Mouse (Mus musculus) forebrain, embryonic 16.5 days (tissue): ENCODE measurements at regions not wholly inside any gene's neighbourhood (a gene's known extent, or its start where the extent isn't known, plus 50 kb on each side); places are given as distances from the start of the nearest gene placed in this dataset.
A peak's percentile ranks its signal among the peaks of the same experiment; 100 is the strongest.

ENCODE experiments used
- ATAC-seq: fragments of 200-750 bp; cut with Nextera tagmentation; 2 replicates; pipeline ENCODE4 v1.8.0; 2017; ENCODE audit warnings: mild to moderate bottlenecking, moderate library complexity
- H3K27ac ChIP-seq: fragments of 300-500 bp; sonication (generic); 2 replicates; pipeline ENCODE4 v1.5.1; 2014; ENCODE audit warnings: low read length, control low read depth
- H3K27me3 ChIP-seq: fragments of 300-500 bp; sonication (generic); replicated peaks from 2 replicates; pipeline ENCODE4 v1.6.1; 2014; ENCODE audit warnings: low read length; ENCODE audit not compliant: control insufficient read depth, insufficient read depth
- H3K36me3 ChIP-seq: fragments of 300-500 bp; sonication (generic); 2 replicates; pipeline ENCODE4 v1.6.1; 2014; ENCODE audit not compliant: control insufficient read depth, insufficient read depth
- H3K4me1 ChIP-seq: fragments of 300-500 bp; sonication (generic); replicated peaks from 2 replicates; pipeline ENCODE4 v1.6.1; 2014; ENCODE audit warnings: low read length; ENCODE audit not compliant: control insufficient read depth, insufficient read depth
- H3K4me2 ChIP-seq: fragments of 300-500 bp; sonication (generic); 2 replicates; pipeline ENCODE4 v1.6.1; 2014; ENCODE audit warnings: mild to moderate bottlenecking, low read length, control low read depth
- H3K4me3 ChIP-seq: fragments of 300-500 bp; sonication (generic); replicated peaks from 2 replicates; pipeline ENCODE4 v1.5.1; 2014; ENCODE audit warnings: mild to moderate bottlenecking, low read length, control low read depth
- H3K9ac ChIP-seq: fragments of 300-500 bp; sonication (generic); replicated peaks from 2 replicates; pipeline ENCODE4 v1.6.1; 2014; ENCODE audit warnings: low read depth, low read length, control low read depth
- H3K9me3 ChIP-seq: fragments of 300-500 bp; sonication (generic); 2 replicates; pipeline ENCODE4 v1.6.1; 2016; ENCODE audit warnings: low read length; ENCODE audit not compliant: control insufficient read depth
- WGBS: fragments of 180-500 bp; shearing (Covaris S2); extraction: QIAGEN DNeasy Blood & Tissue Kit; methylation state at CpG from one replicate; pipeline ENCODE4 v1.1.7; 2014; 5-methylcytosine and 5-hydroxymethylcytosine counted together

GRCm38 (mm10) chr9:118204456-118204855 lies 54.5 kb upstream of the Cmc1 start:
- Histone ChIP-seq H3K9me3 (no peaks in the 10 kb centered on the region), H3K9ac (no peak overlapping the region), H3K27ac (no peak overlapping the region), H3K4me1 (no peaks in the 10 kb centered on the region), H3K27me3 (no peaks in the 10 kb centered on the region), H3K36me3 (no peaks in the 10 kb centered on the region), H3K4me2 (no peak overlapping the region), H3K4me3 (no peak overlapping the region)
- WGBS, result 92% methylated on average over 9 of the region's 9 CpGs
- ATAC-seq, result no peak

GRCm38 (mm10) chr9:118206483-118206882 lies 56.5 kb upstream of the Cmc1 start:
- H3K27ac ChIP-seq, result no peak overlapping the region
- no peaks in the 10 kb centered on the region for H3K4me1 ChIP-seq
- no peak overlapping the region for H3K4me2 ChIP-seq
- no peaks in the 10 kb centered on the region for H3K36me3 ChIP-seq
- no peak overlapping the region for H3K9ac ChIP-seq
- no peaks in the 10 kb centered on the region for H3K27me3 ChIP-seq
- 92% methylated on average over 7 of the region's 7 CpGs for WGBS
- no peak for ATAC-seq
- no peaks in the 10 kb centered on the region for H3K9me3 ChIP-seq
- H3K4me3 ChIP-seq, result no peak overlapping the region

GRCm38 (mm10) chr9:118219696-118220095 lies 69.7 kb upstream of the Cmc1 start:
- Histone ChIP-seq H3K4me1 (0 out of 2 replicates have a peak, but pooled peaks cover 2% of the 10 kb centered on the region), H3K9ac (no peak overlapping the region), H3K4me3 (no peak overlapping the region), H3K9me3 (peaks cover 4% of the 10 kb centered on the region; the same call in 1 of the 2 replicates), H3K27ac (no peak overlapping the region), H3K36me3 (no peaks in the 10 kb centered on the region), H3K4me2 (no peak overlapping the region), H3K27me3 (no peaks in the 10 kb centered on the region)
- ATAC-seq, result no peak
- WGBS, result 95% methylated on average over 5 of the region's 5 CpGs

GRCm38 (mm10) chr9:118221186-118221585 lies 71.2 kb upstream of the Cmc1 start:
- H3K4me1 ChIP-seq, result 0 out of 2 replicates have a peak, but pooled peaks cover 2% of the 10 kb centered on the region
- H3K4me3 ChIP-seq, result no peak overlapping the region
- no peak overlapping the region for H3K4me2 ChIP-seq
- no peaks in the 10 kb centered on the region for H3K9me3 ChIP-seq
- no peaks in the 10 kb centered on the region for H3K27me3 ChIP-seq
- ATAC-seq, result no peak
- no peak overlapping the region for H3K27ac ChIP-seq
- 84% methylated on average over 14 of the region's 14 CpGs for WGBS
- H3K9ac ChIP-seq, result no peak overlapping the region
- no peaks in the 10 kb centered on the region for H3K36me3 ChIP-seq

DNA sequence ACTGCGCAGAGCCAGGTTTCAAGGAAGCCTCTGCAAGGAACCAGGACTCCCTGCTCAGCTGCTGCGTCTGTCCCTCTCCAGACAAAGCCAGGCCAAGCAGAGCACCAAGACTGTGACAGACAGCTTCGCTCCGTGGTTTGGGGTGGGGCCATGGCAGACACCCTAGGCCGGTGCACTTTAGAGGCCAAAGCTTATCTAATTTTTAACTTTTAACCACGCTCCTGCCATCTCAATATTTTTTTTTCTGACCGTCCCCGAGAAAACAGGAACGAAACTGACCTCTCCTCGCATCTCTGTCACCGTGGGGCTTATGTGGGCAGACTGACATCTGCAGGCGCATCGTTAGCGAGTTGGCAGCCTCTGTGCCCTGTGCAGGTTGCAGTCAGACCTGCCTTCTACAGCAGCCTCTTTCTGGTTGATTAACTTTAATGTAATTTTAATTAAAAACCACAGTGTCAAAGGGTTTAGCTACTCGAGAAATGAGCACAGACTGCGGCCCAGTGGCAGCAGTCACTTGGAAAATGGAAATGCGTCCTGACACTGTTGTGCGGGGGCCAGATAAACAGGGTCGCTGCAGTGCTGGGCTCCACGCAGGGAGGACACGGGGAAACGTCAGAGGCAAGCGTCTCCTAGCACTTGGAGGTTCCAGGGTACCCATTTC lies 77.6 kb upstream of the Cmc1 start:
- 28% methylated on average over 23 of the region's 23 CpGs for WGBS
- Histone ChIP-seq H3K4me2 (peak overlapping the region; percentile 5; the same call in 1 of the 2 replicates), H3K9ac (no peak overlapping the region), H3K4me3 (no peak overlapping the region), H3K27me3 (no peaks in the 10 kb centered on the region), H3K27ac (peak overlapping the region; percentile 62), H3K9me3 (no peaks in the 10 kb centered on the region), H3K36me3 (no peaks in the 10 kb centered on the region), H3K4me1 (peaks cover 16% of the 10 kb centered on the region)
- ATAC-seq, result peak; percentile 71

DNA sequence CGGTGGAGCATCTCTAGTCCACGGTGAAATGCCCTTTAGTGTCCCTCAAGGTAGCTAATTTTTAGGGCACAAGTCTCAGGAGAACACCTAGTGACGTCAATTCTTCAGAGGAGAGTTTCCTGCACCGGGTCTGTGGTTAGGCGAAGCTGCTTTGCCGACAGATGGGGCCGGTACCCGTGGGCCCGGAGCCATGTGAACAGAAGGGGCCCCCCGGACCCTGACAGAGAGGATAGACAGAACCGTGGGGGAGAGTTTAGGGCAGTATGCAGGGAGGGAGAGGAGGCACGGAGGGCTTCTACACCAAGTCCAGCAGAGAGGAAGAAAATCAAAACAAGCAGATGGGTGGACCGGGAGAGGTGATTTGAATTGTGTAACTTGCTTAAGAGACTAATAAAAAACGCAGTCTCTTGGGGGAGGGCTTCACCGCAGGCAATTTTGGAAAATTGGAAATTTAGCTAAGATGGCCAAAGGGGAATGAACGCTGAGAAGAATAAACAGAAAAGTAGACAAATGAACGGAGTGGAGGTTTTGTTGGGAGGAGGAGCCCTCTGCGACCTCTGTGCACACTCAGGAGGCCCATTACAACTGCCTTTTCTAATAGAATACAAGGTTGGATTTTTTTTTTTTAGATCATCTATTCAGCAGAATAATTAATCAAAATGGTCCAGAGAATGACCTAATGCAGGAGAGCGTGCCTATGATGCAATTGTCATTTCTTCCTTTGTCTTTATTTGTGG lies 78.9 kb upstream of the Cmc1 start:
- H3K36me3 ChIP-seq, result no peaks in the 10 kb centered on the region
- H3K4me1 ChIP-seq, result peaks cover 16% of the 10 kb centered on the region
- peak; percentile 89 for ATAC-seq
- peak overlapping the region; percentile 59 for H3K27ac ChIP-seq
- H3K9me3 ChIP-seq, result no peaks in the 10 kb centered on the region
- 32% methylated on average over 19 of the region's 19 CpGs for WGBS
- H3K4me3 ChIP-seq, result no peak overlapping the region
- no peak overlapping the region for H3K9ac ChIP-seq
- peak overlapping the region; percentile 4; the same call in 1 of the 2 replicates for H3K4me2 ChIP-seq
- no peaks in the 10 kb centered on the region for H3K27me3 ChIP-seq

GRCm38 (mm10) chr9:118240711-118241110 lies 90.7 kb upstream of the Cmc1 start:
- Histone ChIP-seq H3K27ac (no peak overlapping the region), H3K27me3 (no peaks in the 10 kb centered on the region), H3K9me3 (no peaks in the 10 kb centered on the region), H3K36me3 (no peaks in the 10 kb centered on the region), H3K9ac (no peak overlapping the region), H3K4me1 (peaks cover 3% of the 10 kb centered on the region; the same call in 1 of the 2 replicates), H3K4me3 (no peak overlapping the region), H3K4me2 (no peak overlapping the region)
- 38% methylated on average over 4 of the region's 4 CpGs for WGBS
- no peak for ATAC-seq

- 5% methylated on average over 15 of the region's 15 CpGs for WGBS
- peak overlapping the region; percentile 56 for H3K27ac ChIP-seq
Measured at GRCm38 (mm10) chr9:118246820-118247628, 97.0 kb upstream of the Cmc1 start.

GRCm38 (mm10) chr9:118253829-118254228 lies 103.9 kb upstream of the Cmc1 start:
- ATAC-seq, result no peak
- Histone ChIP-seq H3K9me3 (no peaks in the 10 kb centered on the region), H3K27ac (no peak overlapping the region), H3K4me1 (peaks cover 7% of the 10 kb centered on the region), H3K4me2 (no peak overlapping the region), H3K9ac (no peak overlapping the region), H3K4me3 (no peak overlapping the region), H3K36me3 (no peaks in the 10 kb centered on the region), H3K27me3 (no peaks in the 10 kb centered on the region)

More at GRCm38 (mm10) chr9:118246820-118247628, 97.0 kb upstream of the Cmc1 start:
- ATAC-seq, result peak; percentile 84
- Histone ChIP-seq H3K4me3 (no peak overlapping the region), H3K4me2 (peak overlapping the region; percentile 14; the same call in 1 of the 2 replicates), H3K9me3 (no peaks in the 10 kb centered on the region), H3K27me3 (no peaks in the 10 kb centered on the region), H3K4me1 (peaks cover 8% of the 10 kb centered on the region), H3K9ac (no peak overlapping the region), H3K36me3 (no peaks in the 10 kb centered on the region)
